Mouse (Mus musculus) stomach, embryonic 14.5 days (tissue): ENCODE measurements around the gene Susd2. TPM values are rescaled to one million over a fixed set of nuclear protein-coding genes. Genes with fewer than 3 reads are reported as not detected.
A peak's percentile ranks its signal among the peaks of the same experiment; 100 is the strongest.

Experiments used
- ATAC-seq: fragments of 200-750 bp; cut with Nextera tagmentation; 2 replicates; pipeline ENCODE4 v1.8.0; 2017; ENCODE audit warnings: low read depth, moderate TSS enrichment; ENCODE audit not compliant: insufficient number of reproducible peaks, insufficient read depth, low FRiP score
- H3K27ac ChIP-seq: fragments of 300-500 bp; sonication (generic); 2 replicates; pipeline ENCODE4 v1.5.1; 2014; ENCODE audit warnings: mild to moderate bottlenecking, low read length, moderate library complexity, mixed read lengths
- H3K27me3 ChIP-seq: fragments of 300-500 bp; sonication (generic); 2 replicates; pipeline ENCODE4 v1.6.1; 2014; ENCODE audit warnings: low read length, control low read depth, mixed read lengths; ENCODE audit not compliant: control insufficient read depth, insufficient read depth
- H3K36me3 ChIP-seq: fragments of 300-500 bp; sonication (generic); 2 replicates; pipeline ENCODE4 v1.6.1; 2014; ENCODE audit warnings: mild to moderate bottlenecking, control low read depth, low read length, moderate library complexity, mixed read lengths; ENCODE audit not compliant: control insufficient read depth, insufficient read depth
- H3K4me1 ChIP-seq: fragments of 300-500 bp; sonication (generic); 2 replicates; pipeline ENCODE4 v1.6.1; 2014; ENCODE audit warnings: low read length, control low read depth, mixed read lengths; ENCODE audit not compliant: control insufficient read depth, insufficient read depth
- H3K4me2 ChIP-seq: fragments of 300-500 bp; sonication (generic); replicated peaks from 2 replicates; pipeline ENCODE4 v1.6.1; 2014; ENCODE audit warnings: low read depth, low read length, control low read depth
- H3K4me3 ChIP-seq: fragments of 300-500 bp; sonication (generic); 2 replicates; pipeline ENCODE4 v1.5.1; 2014; ENCODE audit warnings: low read depth, low read length, control low read depth
- H3K9ac ChIP-seq: fragments of 300-500 bp; sonication (generic); replicated peaks from 2 replicates; pipeline ENCODE4 v1.6.1; 2014; ENCODE audit warnings: low read depth, mild to moderate bottlenecking, control low read depth, low read length, moderate library complexity, mixed read lengths
- H3K9me3 ChIP-seq: fragments of 300-500 bp; sonication (generic); 2 replicates; pipeline ENCODE4 v1.6.1; 2016; ENCODE audit warnings: low read depth, low read length, control low read depth; ENCODE audit not compliant: control insufficient read depth
- WGBS: fragments of 180-500 bp; shearing (Covaris S2); extraction: QIAGEN DNeasy Blood & Tissue Kit; methylation state at CpG from one replicate; pipeline ENCODE4 v1.1.7; 2014; 5-methylcytosine and 5-hydroxymethylcytosine counted together
- polyA plus RNA-seq: library from polyadenylated mRNA; unstranded; fragments of >200 nt; fragmentation: Nextera tagmentation; extraction: Ambion mirVana; gene quantifications from 2 replicates; pipeline ENCODE4 v1.2.1, GENCODE M21; 2014

Gene Susd2
- polyA plus RNA-seq, 1 experiment from 2014 or later, result 8.3 TPM

GRCm38 (mm10) chr10:75676819-75677565 lies 33.2 kb upstream of the Susd2 start:
- Histone ChIP-seq H3K9me3 (no peaks in the 10 kb centered on the region), H3K4me1 (peaks cover 21% of the 10 kb centered on the region; the same call in 1 of the 2 replicates), H3K27ac (peak overlapping the region; percentile 74), H3K36me3 (peaks cover 3% of the 10 kb centered on the region), H3K4me3 (no peak overlapping the region), H3K27me3 (no peaks in the 10 kb centered on the region), H3K4me2 (no peak overlapping the region), H3K9ac (no peak overlapping the region)
- WGBS, result 77% methylated on average over 7 of the region's 7 CpGs
- no peak for ATAC-seq

DNA sequence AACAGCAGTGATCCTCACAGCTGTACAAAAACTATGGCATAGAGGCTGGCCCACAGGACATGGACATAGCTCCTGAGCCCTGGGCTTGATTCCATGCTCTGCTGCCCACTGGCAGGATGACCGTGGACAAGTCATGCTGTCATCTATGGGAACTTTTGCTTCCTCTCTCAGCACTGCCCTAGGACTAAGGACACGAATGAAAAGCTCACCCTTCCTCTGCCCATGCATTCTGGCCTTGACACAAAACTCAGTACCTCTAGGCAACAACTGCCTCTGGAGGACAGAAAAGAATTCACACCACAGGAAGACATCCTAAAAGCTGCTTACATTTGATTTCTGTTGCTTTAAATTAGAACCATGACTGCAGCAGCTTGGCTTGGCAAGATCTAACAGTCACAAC lies 32.5 kb upstream of the Susd2 start:
- 87% methylated on average over 2 of the region's 2 CpGs for WGBS

GRCm38 (mm10) chr10:75675594-75675993 lies 31.8 kb upstream of the Susd2 start:
- Histone ChIP-seq H3K9ac (no peak overlapping the region), H3K36me3 (peaks cover 3% of the 10 kb centered on the region), H3K4me2 (no peak overlapping the region), H3K9me3 (no peaks in the 10 kb centered on the region), H3K4me1 (peaks cover 21% of the 10 kb centered on the region; the same call in 1 of the 2 replicates), H3K27ac (no peak overlapping the region; the same call in 1 of the 2 replicates), H3K4me3 (no peak overlapping the region), H3K27me3 (no peaks in the 10 kb centered on the region)
- WGBS, result 82% methylated on average over 8 of the region's 8 CpGs
- ATAC-seq, result no peak

More for the DNA sequence above, 32.5 kb upstream of the Susd2 start:
- Histone ChIP-seq H3K36me3 (peaks cover 3% of the 10 kb centered on the region), H3K4me1 (peaks cover 21% of the 10 kb centered on the region; the same call in 1 of the 2 replicates), H3K9ac (no peak overlapping the region), H3K27ac (peak overlapping the region; percentile 74), H3K9me3 (no peaks in the 10 kb centered on the region), H3K4me3 (no peak overlapping the region), H3K4me2 (no peak overlapping the region), H3K27me3 (no peaks in the 10 kb centered on the region)
- ATAC-seq, result no peak

- Histone ChIP-seq H3K9ac (no peak overlapping the region), H3K9me3 (no peaks in the 10 kb centered on the region), H3K27ac (no peak overlapping the region), H3K4me3 (no peak overlapping the region), H3K36me3 (no peaks in the 10 kb centered on the region), H3K27me3 (no peaks in the 10 kb centered on the region), H3K4me2 (no peak overlapping the region), H3K4me1 (peaks cover 13% of the 10 kb centered on the region; the same call in 1 of the 2 replicates)
- 96% methylated on average over 1 of the region's 1 CpGs for WGBS
- ATAC-seq, result no peak
Measured at GRCm38 (mm10) chr10:75669936-75670335, 26.1 kb upstream of the Susd2 start.

GRCm38 (mm10) chr10:75667911-75668270 lies 24.1 kb upstream of the Susd2 start:
- 2% methylated on average over 23 of the region's 23 CpGs for WGBS
- peak; percentile 62 for ATAC-seq
- H3K9ac ChIP-seq, result peak overlapping the region; percentile 67

GRCm38 (mm10) chr10:75667115-75667910 lies 23.5 kb upstream of the Susd2 start:
- Histone ChIP-seq H3K4me1 (peaks cover 13% of the 10 kb centered on the region; the same call in 1 of the 2 replicates), H3K27ac (peak overlapping the region; percentile 80), H3K27me3 (no peaks in the 10 kb centered on the region), H3K4me2 (peak overlapping the region; percentile 97), H3K4me3 (peak overlapping the region; percentile 70), H3K9me3 (no peaks in the 10 kb centered on the region), H3K9ac (peak overlapping the region; percentile 67), H3K36me3 (peaks cover 7% of the 10 kb centered on the region; the same call in 1 of the 2 replicates)
- ATAC-seq, result peak; percentile 71
- under 1% methylated on average over 63 of the region's 63 CpGs for WGBS

More at GRCm38 (mm10) chr10:75667911-75668270, 24.1 kb upstream of the Susd2 start:
- Histone ChIP-seq H3K27me3 (no peaks in the 10 kb centered on the region), H3K4me1 (peaks cover 13% of the 10 kb centered on the region; the same call in 1 of the 2 replicates), H3K27ac (peak overlapping the region; percentile 80), H3K4me3 (peak overlapping the region; percentile 70), H3K9me3 (no peaks in the 10 kb centered on the region), H3K36me3 (peaks cover 7% of the 10 kb centered on the region; the same call in 1 of the 2 replicates), H3K4me2 (peak overlapping the region; percentile 97)

DNA sequence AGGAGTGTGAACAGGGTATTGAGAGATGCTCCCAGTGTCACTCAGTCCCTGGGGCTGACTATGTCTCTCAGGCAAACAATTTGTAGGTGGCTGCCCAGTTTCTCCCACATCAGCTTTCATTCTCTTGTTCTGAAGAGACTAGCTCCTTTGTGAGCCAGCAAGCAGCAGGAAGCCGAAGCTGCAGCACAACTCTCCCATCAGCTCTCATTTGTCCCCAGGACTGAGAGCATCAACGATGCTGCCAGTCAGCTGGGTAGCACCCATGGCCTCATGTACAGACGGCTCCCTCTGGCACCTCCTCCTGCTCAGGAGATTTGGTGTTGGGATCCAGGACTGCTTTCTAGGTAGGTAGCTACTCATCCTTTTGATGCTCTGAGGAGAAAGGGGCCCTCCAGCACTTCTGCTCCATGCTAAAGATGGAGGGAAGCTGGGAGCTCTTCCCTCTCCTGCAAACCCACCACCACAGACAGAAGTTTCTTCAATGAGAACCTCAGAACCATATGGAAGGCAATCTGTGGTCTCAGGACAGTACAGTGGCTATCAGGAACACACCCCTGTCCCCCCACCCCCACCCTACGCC lies 22.7 kb upstream of the Susd2 start:
- peaks cover 10% of the 10 kb centered on the region for H3K36me3 ChIP-seq
- peak overlapping the region; percentile 67; the same call in 1 of the 2 replicates for H3K9ac ChIP-seq
- no peaks in the 10 kb centered on the region for H3K9me3 ChIP-seq
- peak overlapping the region; percentile 80; the same call in 1 of the 2 replicates for H3K27ac ChIP-seq
- H3K4me2 ChIP-seq, result peak overlapping the region; percentile 97
- ATAC-seq, result no peak
- no peaks in the 10 kb centered on the region for H3K27me3 ChIP-seq
- H3K4me1 ChIP-seq, result peaks cover 13% of the 10 kb centered on the region; the same call in 1 of the 2 replicates
- peak overlapping the region; percentile 70 for H3K4me3 ChIP-seq
- WGBS, result 53% methylated on average over 4 of the region's 4 CpGs

DNA sequence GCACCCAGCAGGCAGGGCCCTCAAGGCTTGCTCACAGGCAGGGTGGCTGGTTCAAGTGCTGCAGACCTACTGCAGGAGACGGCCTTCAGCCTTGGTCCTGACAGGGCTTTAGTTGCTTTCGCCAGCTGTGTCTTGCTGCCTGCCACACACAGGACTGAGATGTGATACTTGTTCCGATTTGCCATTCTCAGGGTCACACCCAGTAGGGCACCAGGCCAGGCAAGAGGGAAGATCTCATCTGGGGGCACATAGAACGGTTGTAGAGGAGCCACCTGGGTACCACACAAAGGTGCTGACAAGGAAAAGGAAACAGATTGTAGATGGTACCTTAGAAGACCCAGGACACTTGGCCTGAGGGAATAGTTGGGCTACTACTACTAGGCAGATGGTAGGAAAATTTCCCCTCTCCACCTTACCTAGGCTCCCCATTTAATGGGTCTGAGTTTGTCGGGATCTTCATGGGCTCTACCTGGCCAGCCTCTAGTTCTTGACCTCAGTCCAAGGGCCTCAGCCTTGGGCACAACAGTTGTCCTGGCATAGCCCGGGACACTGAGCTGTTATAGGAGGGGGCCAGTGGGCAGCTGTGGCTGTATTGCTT lies 21.0 kb upstream of the Susd2 start:
- Histone ChIP-seq H3K27ac (no peak overlapping the region), H3K9ac (no peak overlapping the region), H3K9me3 (no peaks in the 10 kb centered on the region), H3K4me1 (peaks cover 13% of the 10 kb centered on the region; the same call in 1 of the 2 replicates), H3K36me3 (peaks cover 21% of the 10 kb centered on the region), H3K4me2 (no peak overlapping the region), H3K4me3 (no peak overlapping the region), H3K27me3 (no peaks in the 10 kb centered on the region)
- ATAC-seq, result no peak
- WGBS, result 87% methylated on average over 6 of the region's 6 CpGs
